In the genomic region with DNA sequence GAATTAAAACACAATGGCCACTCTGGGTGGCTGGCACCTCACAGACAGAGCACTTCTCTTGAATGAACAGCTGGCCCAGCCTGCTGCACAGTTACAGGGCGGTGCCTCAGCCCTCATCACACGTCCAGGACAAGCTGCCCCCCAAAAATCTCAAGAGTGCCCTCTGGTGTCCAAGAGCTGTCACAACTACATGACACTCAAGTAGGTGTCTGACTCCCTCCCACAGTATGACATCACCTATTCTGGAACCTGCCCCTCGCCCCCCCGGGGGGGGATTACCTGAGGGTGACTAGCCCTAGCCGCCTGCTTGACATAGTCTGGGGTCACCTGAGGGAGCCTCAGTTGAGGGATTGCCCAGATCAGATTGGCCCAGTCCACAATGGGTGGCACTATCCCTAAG, we compare ENCODE assay signal across 8 mouse cellular contexts. TPM values are rescaled to one million over a fixed set of nuclear protein-coding genes. Genes with fewer than 3 reads are reported as not detected.
A peak's percentile ranks its signal among the peaks of the same experiment; 100 is the strongest.
DNase-seq lines count a peak whose midpoint lies in the region; ATAC-seq lines count a peak whose summit lies in the region.

No protein-coding gene starts in this region.

- peak; percentile 55 for DNase-seq in neural tube, embryonic 10.5 days (ENCODE audit: extremely low spot score, low spot score)
- DNase-seq in cerebellum, postnatal 25 days: peak; percentile 68 to 78
- DNase-seq in gastrocnemius, postnatal 14 days: peak; percentile 73
- DNase-seq in kidney, adult 11 months: peak; percentile 67
- DNase-seq in naive thymus-derived CD4-positive, alpha-beta T cell, adult 2 months (ENCODE audit: low read depth): peak; percentile 76

- no peaks in the 10 kb centered on the region for H3K36me3 ChIP-seq in neural tube, embryonic 15.5 days
- H3K36me3 ChIP-seq in limb, embryonic 13.5 days: no peaks in the 10 kb centered on the region
- H3K36me3 ChIP-seq in stomach, embryonic 16.5 days (ENCODE audit: control insufficient read depth, insufficient read depth, low read length): no peaks in the 10 kb centered on the region

- no peak for ATAC-seq in neural tube, embryonic 15.5 days (ENCODE audit: low FRiP score)
- peak; percentile 57 for ATAC-seq in limb, embryonic 13.5 days (ENCODE audit: low FRiP score, low read depth)
- peak; percentile 56; the same call in 1 of the 2 replicates for ATAC-seq in stomach, embryonic 16.5 days (ENCODE audit: insufficient read depth, low FRiP score)

- no peaks in the 10 kb centered on the region for H3K27me3 ChIP-seq in neural tube, embryonic 15.5 days (replicated peaks)
- no peaks in the 10 kb centered on the region for H3K27me3 ChIP-seq in limb, embryonic 13.5 days
- H3K27me3 ChIP-seq in stomach, embryonic 16.5 days (ENCODE audit: control insufficient read depth, insufficient read depth, low read length): no peaks in the 10 kb centered on the region

- H3K9ac ChIP-seq in neural tube, embryonic 15.5 days (replicated peaks): no peak overlapping the region
- H3K9ac ChIP-seq in limb, embryonic 13.5 days: no peak overlapping the region
- no peak overlapping the region for H3K9ac ChIP-seq in stomach, embryonic 16.5 days (ENCODE audit: low read length)

- peaks cover 4% of the 10 kb centered on the region; the same call in 1 of the 2 replicates for H3K4me1 ChIP-seq in neural tube, embryonic 15.5 days
- peaks cover 6% of the 10 kb centered on the region; the same call in 1 of the 2 replicates for H3K4me1 ChIP-seq in limb, embryonic 13.5 days
- peaks cover 8% of the 10 kb centered on the region for H3K4me1 ChIP-seq in stomach, embryonic 16.5 days (ENCODE audit: control insufficient read depth, insufficient read depth, low read length)

- no peak overlapping the region for H3K4me3 ChIP-seq in neural tube, embryonic 15.5 days (replicated peaks)
- no peak overlapping the region for H3K4me3 ChIP-seq in limb, embryonic 13.5 days
- no peak overlapping the region for H3K4me3 ChIP-seq in stomach, embryonic 16.5 days (replicated peaks; ENCODE audit: low read length)

- 23% methylated on average over 5 of the region's 5 CpGs for WGBS in neural tube, embryonic 15.5 days
- 19% methylated on average over 5 of the region's 5 CpGs for WGBS in limb, embryonic 13.5 days
- WGBS in stomach, embryonic 16.5 days: 20% methylated on average over 5 of the region's 5 CpGs

- H3K4me2 ChIP-seq in neural tube, embryonic 15.5 days: no peak overlapping the region
- no peak overlapping the region for H3K4me2 ChIP-seq in limb, embryonic 13.5 days (replicated peaks)
- H3K4me2 ChIP-seq in stomach, embryonic 16.5 days (ENCODE audit: low read depth, low read length): no peak overlapping the region

- intact Hi-C loops in gastrocnemius, postnatal 14 days (cut with DNase I; ENCODE audit: low total_unique reads): loop anchor here (5.0 kb wide), 1 partner anchor 272 kb away; no protein-coding TSS in a partner anchor

- no peaks in the 10 kb centered on the region for H3K9me3 ChIP-seq in neural tube, embryonic 15.5 days (replicated peaks)
- H3K9me3 ChIP-seq in limb, embryonic 13.5 days: no peaks in the 10 kb centered on the region
- H3K9me3 ChIP-seq in stomach, embryonic 16.5 days (replicated peaks; ENCODE audit: control insufficient read depth, low read length): no peaks in the 10 kb centered on the region

- no peak overlapping the region for H3K27ac ChIP-seq in neural tube, embryonic 15.5 days (replicated peaks)
- H3K27ac ChIP-seq in limb, embryonic 13.5 days: no peak overlapping the region
- H3K27ac ChIP-seq in stomach, embryonic 16.5 days (ENCODE audit: low read length): no peak overlapping the region

RNA-seq across cellular contexts. Expression of a gene that starts 41.4 kb away (rescaled TPM):
- polyA plus RNA-seq in neural tube, embryonic 15.5 days (2015; fragmentation: Nextera tagmentation; extraction: Ambion mirVana): 16.2 and 16.7 TPM in 2 replicates
- 10 to 100 TPM; 14.8 to 17.8 TPM for total RNA-seq in gastrocnemius, postnatal 14 days (2021)
- polyA plus RNA-seq in limb, embryonic 13.5 days (2015; fragmentation: Nextera tagmentation; extraction: Ambion mirVana): 25.8 and 27.5 TPM in 2 replicates
- polyA plus RNA-seq in stomach, embryonic 16.5 days (2015; fragmentation: Nextera tagmentation; extraction: Ambion mirVana): 18.1 and 19.0 TPM in 2 replicates

RNA-seq across cellular contexts. Expression of a gene that starts 41.7 kb away (rescaled TPM):
- polyA plus RNA-seq in neural tube, embryonic 15.5 days (2015; fragmentation: Nextera tagmentation; extraction: Ambion mirVana): not detected in 2 replicates
- total RNA-seq in gastrocnemius, postnatal 14 days (2021): not detected
- polyA plus RNA-seq in limb, embryonic 13.5 days (2015; fragmentation: Nextera tagmentation; extraction: Ambion mirVana): 0.13 TPM in 1 of 2 replicates, not detected in the other
- polyA plus RNA-seq in stomach, embryonic 16.5 days (2015; fragmentation: Nextera tagmentation; extraction: Ambion mirVana): not detected in 2 replicates
